Mouse (Mus musculus) forebrain, embryonic 11.5 days (tissue): ENCODE measurements at regions not wholly inside any gene's neighbourhood (a gene's known extent, or its start where the extent isn't known, plus 50 kb on each side); places are given as distances from the start of the nearest gene placed in this dataset.

Experiments used
- ATAC-seq: fragments of 200-750 bp; cut with Nextera tagmentation; replicated peaks from 2 replicates; pipeline ENCODE4 v1.8.0; 2017; ENCODE audit warnings: moderate TSS enrichment; ENCODE audit not compliant: low FRiP score
- DNase-seq: peaks from one replicate; pipeline ENCODE4 v3.0.0-alpha.2; 2017; ENCODE audit warnings: low spot score
- H3K27ac ChIP-seq: fragments of 300-500 bp; sonication (generic); 2 replicates; pipeline ENCODE4 v1.5.1; 2014; ENCODE audit warnings: low read depth, low read length
- H3K27me3 ChIP-seq: fragments of 300-500 bp; sonication (generic); 2 replicates; pipeline ENCODE4 v1.6.1; 2014; ENCODE audit warnings: mild to moderate bottlenecking, low read length, mixed read lengths; ENCODE audit not compliant: control insufficient read depth, insufficient read depth
- H3K36me3 ChIP-seq: fragments of 300-500 bp; sonication (generic); 2 replicates; pipeline ENCODE4 v1.6.1; 2014; ENCODE audit warnings: mild to moderate bottlenecking, low read length, moderate library complexity, mixed read lengths; ENCODE audit not compliant: control insufficient read depth, insufficient read depth
- H3K4me1 ChIP-seq: fragments of 300-500 bp; sonication (generic); replicated peaks from 2 replicates; pipeline ENCODE4 v1.6.1; 2014; ENCODE audit warnings: low read length, mixed read lengths; ENCODE audit not compliant: control insufficient read depth, insufficient read depth
- H3K4me2 ChIP-seq: fragments of 300-500 bp; sonication (generic); 2 replicates; pipeline ENCODE4 v1.6.1; 2014; ENCODE audit warnings: low read depth, mild to moderate bottlenecking, low read length, moderate library complexity, mixed read lengths; ENCODE audit not compliant: severe bottlenecking
- H3K4me3 ChIP-seq: fragments of 300-500 bp; sonication (generic); 2 replicates; pipeline ENCODE4 v1.5.1; 2014; ENCODE audit warnings: low read depth, low read length
- H3K9ac ChIP-seq: fragments of 300-500 bp; sonication (generic); 2 replicates; pipeline ENCODE4 v1.6.1; 2014; ENCODE audit warnings: low read length
- H3K9me3 ChIP-seq: fragments of 300-500 bp; sonication (generic); 2 replicates; pipeline ENCODE4 v1.6.1; 2016; ENCODE audit warnings: low read length, mixed read lengths; ENCODE audit not compliant: control insufficient read depth
- WGBS: fragments of 180-500 bp; shearing (Covaris S2); extraction: QIAGEN DNeasy Blood & Tissue Kit; methylation state at CpG from one replicate; pipeline ENCODE4 v1.1.7; 2014; 5-methylcytosine and 5-hydroxymethylcytosine counted together

GRCm38 (mm10) chr11:38938124-38938883 lies 1702.5 kb upstream of the Tenm2 start:
- ATAC-seq = peak; percentile 56; the same call in 1 of the 2 replicates
- DNase-seq = no peak
- H3K27me3 ChIP-seq = no peaks in the 10 kb centered on the region
- no peak overlapping the region for H3K4me3 ChIP-seq
- no peaks in the 10 kb centered on the region for H3K9me3 ChIP-seq
- H3K27ac ChIP-seq = no peak overlapping the region
- H3K9ac ChIP-seq = no peak overlapping the region
- whole genome bisulfite sequencing = 33% methylated on average over 9 of the region's 9 CpGs
- H3K36me3 ChIP-seq = no peaks in the 10 kb centered on the region
- H3K4me1 ChIP-seq = no peaks in the 10 kb centered on the region
- H3K4me2 ChIP-seq = no peak overlapping the region
